Mouse (Mus musculus): ENCODE results near the gene Tmem151b. TPM values are rescaled to one million over a fixed set of nuclear protein-coding genes. Genes with fewer than 3 reads are reported as not detected.
A peak's percentile ranks its signal among the peaks of the same experiment; 100 is the strongest.

Tmem151b gene
- polyA plus RNA-seq (2015; fragmentation: Nextera tagmentation; extraction: Ambion mirVana) = 31.0 and 32.5 TPM in 2 replicates

GRCm38 (mm10) chr17:45549617-45550181, at the start of gene Tmem151b:
TSS of gene Tmem151b (minus strand) at chr17:45549677.
- Histone ChIP-seq H3K4me2 (ENCODE audit: low read length) (peak within 1 kb of the TSS; percentile 64), H3K9ac (ENCODE audit: low read depth, low read length) (peak within 1 kb of the TSS; percentile 100), H3K27ac (ENCODE audit: low read length) (peak within 1 kb of the TSS; percentile 95), H3K9me3 (replicated peaks; ENCODE audit: control insufficient read depth, low read length, poor library complexity, severe bottlenecking) (no peaks in the 10 kb centered on the region), H3K36me3 (ENCODE audit: control insufficient read depth, insufficient read depth, low read length) (peaks cover 14% of the 10 kb centered on the region), H3K27me3 (ENCODE audit: control insufficient read depth, insufficient read depth, low read depth, low read length) (peaks cover 8% of the 10 kb centered on the region), H3K4me1 (ENCODE audit: control insufficient read depth, insufficient read depth, low read length) (peaks cover 33% of the 10 kb centered on the region), H3K4me3 (ENCODE audit: low read depth, low read length) (peak within 1 kb of the TSS; percentile 90)
- ATAC-seq = peak; percentile 57
- under 1% methylated on average over 14 of the region's 29 CpGs for WGBS

GRCm38 (mm10) chr17:45598891-45599290, 49.4 kb upstream of the Tmem151b start:
- WGBS = 40% methylated on average over 3 of the region's 3 CpGs
- ATAC-seq = no peak
- H3K4me3 ChIP-seq (ENCODE audit: low read depth, low read length) = no peak overlapping the region
- no peaks in the 10 kb centered on the region for H3K36me3 ChIP-seq (ENCODE audit: control insufficient read depth, insufficient read depth, low read length)
- H3K27ac ChIP-seq (ENCODE audit: low read length) = no peak overlapping the region
- peaks cover 12% of the 10 kb centered on the region for H3K27me3 ChIP-seq (ENCODE audit: control insufficient read depth, insufficient read depth, low read depth, low read length)
- no peaks in the 10 kb centered on the region for H3K9me3 ChIP-seq (replicated peaks; ENCODE audit: control insufficient read depth, low read length, poor library complexity, severe bottlenecking)
- H3K4me1 ChIP-seq (ENCODE audit: control insufficient read depth, insufficient read depth, low read length) = peaks cover 24% of the 10 kb centered on the region
- H3K4me2 ChIP-seq (ENCODE audit: low read length) = peak overlapping the region; percentile 59; the same call in 1 of the 2 replicates
- H3K9ac ChIP-seq (ENCODE audit: low read depth, low read length) = peak overlapping the region; percentile 56; the same call in 1 of the 2 replicates

GRCm38 (mm10) chr17:45598376-45598775, 48.9 kb upstream of the Tmem151b start:
- H3K9me3 ChIP-seq (replicated peaks; ENCODE audit: control insufficient read depth, low read length, poor library complexity, severe bottlenecking) = no peaks in the 10 kb centered on the region
- no peak overlapping the region for H3K4me3 ChIP-seq (ENCODE audit: low read depth, low read length)
- peaks cover 17% of the 10 kb centered on the region for H3K27me3 ChIP-seq (ENCODE audit: control insufficient read depth, insufficient read depth, low read depth, low read length)
- no peak for ATAC-seq
- WGBS = 83% methylated on average over 2 of the region's 2 CpGs
- H3K27ac ChIP-seq (ENCODE audit: low read length) = no peak overlapping the region
- H3K9ac ChIP-seq (ENCODE audit: low read depth, low read length) = no peak overlapping the region
- no peak overlapping the region for H3K4me2 ChIP-seq (ENCODE audit: low read length)
- H3K36me3 ChIP-seq (ENCODE audit: control insufficient read depth, insufficient read depth, low read length) = no peaks in the 10 kb centered on the region
- peaks cover 24% of the 10 kb centered on the region for H3K4me1 ChIP-seq (ENCODE audit: control insufficient read depth, insufficient read depth, low read length)

GRCm38 (mm10) chr17:45597787-45598186, 48.3 kb upstream of the Tmem151b start:
- H3K4me2 ChIP-seq (ENCODE audit: low read length) = no peak overlapping the region
- no peak for ATAC-seq
- H3K9ac ChIP-seq (ENCODE audit: low read depth, low read length) = no peak overlapping the region
- no peaks in the 10 kb centered on the region for H3K9me3 ChIP-seq (replicated peaks; ENCODE audit: control insufficient read depth, low read length, poor library complexity, severe bottlenecking)
- no peak overlapping the region for H3K27ac ChIP-seq (ENCODE audit: low read length)
- H3K4me1 ChIP-seq (ENCODE audit: control insufficient read depth, insufficient read depth, low read length) = peaks cover 24% of the 10 kb centered on the region
- WGBS = 42% methylated on average over 3 of the region's 3 CpGs
- peaks cover 17% of the 10 kb centered on the region for H3K27me3 ChIP-seq (ENCODE audit: control insufficient read depth, insufficient read depth, low read depth, low read length)
- no peaks in the 10 kb centered on the region for H3K36me3 ChIP-seq (ENCODE audit: control insufficient read depth, insufficient read depth, low read length)
- H3K4me3 ChIP-seq (ENCODE audit: low read depth, low read length) = no peak overlapping the region

- no peak overlapping the region for H3K4me2 ChIP-seq (ENCODE audit: low read length)
- no peak for ATAC-seq
- 25% methylated on average over 11 of the region's 11 CpGs for whole genome bisulfite sequencing
- no peak overlapping the region for H3K9ac ChIP-seq (ENCODE audit: low read depth, low read length)
- no peaks in the 10 kb centered on the region for H3K36me3 ChIP-seq (ENCODE audit: control insufficient read depth, insufficient read depth, low read length)
- no peak overlapping the region for H3K4me3 ChIP-seq (ENCODE audit: low read depth, low read length)
- peaks cover 32% of the 10 kb centered on the region for H3K4me1 ChIP-seq (ENCODE audit: control insufficient read depth, insufficient read depth, low read length)
- H3K27ac ChIP-seq (ENCODE audit: low read length) = no peak overlapping the region
- H3K27me3 ChIP-seq (ENCODE audit: control insufficient read depth, insufficient read depth, low read depth, low read length) = peaks cover 15% of the 10 kb centered on the region
- H3K9me3 ChIP-seq (replicated peaks; ENCODE audit: control insufficient read depth, low read length, poor library complexity, severe bottlenecking) = no peaks in the 10 kb centered on the region
These were observed 47.3 kb upstream of the Tmem151b start for GRCm38 (mm10) chr17:45596631-45597396.

- ATAC-seq = peak; percentile 22; the same call in 1 of the 2 replicates
- Histone ChIP-seq H3K4me2 (ENCODE audit: low read length) (peak overlapping the region; percentile 96), H3K4me3 (ENCODE audit: low read depth, low read length) (peak overlapping the region; percentile 52), H3K27ac (ENCODE audit: low read length) (no peak overlapping the region), H3K36me3 (ENCODE audit: control insufficient read depth, insufficient read depth, low read length) (no peaks in the 10 kb centered on the region), H3K9me3 (replicated peaks; ENCODE audit: control insufficient read depth, low read length, poor library complexity, severe bottlenecking) (no peaks in the 10 kb centered on the region), H3K9ac (ENCODE audit: low read depth, low read length) (peak overlapping the region; percentile 72), H3K27me3 (ENCODE audit: control insufficient read depth, insufficient read depth, low read depth, low read length) (peaks cover 8% of the 10 kb centered on the region), H3K4me1 (ENCODE audit: control insufficient read depth, insufficient read depth, low read length) (peaks cover 32% of the 10 kb centered on the region)
- WGBS = 8% methylated on average over 23 of the region's 23 CpGs
These were observed 46.4 kb upstream of the Tmem151b start for GRCm38 (mm10) chr17:45595736-45596390.

- under 1% methylated on average over 56 of the region's 58 CpGs for WGBS
- ATAC-seq = peak; percentile 57
- Histone ChIP-seq H3K4me1 (ENCODE audit: control insufficient read depth, insufficient read depth, low read length) (peaks cover 32% of the 10 kb centered on the region), H3K27me3 (ENCODE audit: control insufficient read depth, insufficient read depth, low read depth, low read length) (peaks cover 8% of the 10 kb centered on the region), H3K9ac (ENCODE audit: low read depth, low read length) (peak overlapping the region; percentile 72), H3K9me3 (replicated peaks; ENCODE audit: control insufficient read depth, low read length, poor library complexity, severe bottlenecking) (no peaks in the 10 kb centered on the region), H3K4me2 (ENCODE audit: low read length) (peak overlapping the region; percentile 96), H3K27ac (ENCODE audit: low read length) (no peak overlapping the region), H3K4me3 (ENCODE audit: low read depth, low read length) (peak overlapping the region; percentile 52), H3K36me3 (ENCODE audit: control insufficient read depth, insufficient read depth, low read length) (no peaks in the 10 kb centered on the region)
These were observed 45.6 kb upstream of the Tmem151b start for GRCm38 (mm10) chr17:45594881-45595735.

GRCm38 (mm10) chr17:45594195-45594594, 44.7 kb upstream of the Tmem151b start:
- Histone ChIP-seq H3K9ac (ENCODE audit: low read depth, low read length) (no peak overlapping the region), H3K27ac (ENCODE audit: low read length) (no peak overlapping the region), H3K4me2 (ENCODE audit: low read length) (peak overlapping the region; percentile 96), H3K27me3 (ENCODE audit: control insufficient read depth, insufficient read depth, low read depth, low read length) (peaks cover 8% of the 10 kb centered on the region), H3K36me3 (ENCODE audit: control insufficient read depth, insufficient read depth, low read length) (no peaks in the 10 kb centered on the region), H3K4me1 (ENCODE audit: control insufficient read depth, insufficient read depth, low read length) (peaks cover 27% of the 10 kb centered on the region), H3K9me3 (replicated peaks; ENCODE audit: control insufficient read depth, low read length, poor library complexity, severe bottlenecking) (no peaks in the 10 kb centered on the region), H3K4me3 (ENCODE audit: low read depth, low read length) (no peak overlapping the region)
- ATAC-seq = no peak
- WGBS = 50% methylated on average over 8 of the region's 8 CpGs
